Mouse (Mus musculus): Measurements from ENCODE around the gene Oxct2a. TPM values are rescaled to one million over a fixed set of nuclear protein-coding genes. Genes with fewer than 3 reads are reported as not detected.

Gene Oxct2a
- total RNA-seq (2012; rRNA removed) (not detected in 2 replicates), polyA plus RNA-seq (2012; ENCODE audit: insufficient read depth in 1 of 2, insufficient read length in 2 of 2, low read depth in 1 of 2, low replicate concordance in 2 of 2, missing spikeins in 1 of 2) (under 1 TPM in 1 of 2 experiments, not detected in 1; 0.04 TPM)

DNA sequence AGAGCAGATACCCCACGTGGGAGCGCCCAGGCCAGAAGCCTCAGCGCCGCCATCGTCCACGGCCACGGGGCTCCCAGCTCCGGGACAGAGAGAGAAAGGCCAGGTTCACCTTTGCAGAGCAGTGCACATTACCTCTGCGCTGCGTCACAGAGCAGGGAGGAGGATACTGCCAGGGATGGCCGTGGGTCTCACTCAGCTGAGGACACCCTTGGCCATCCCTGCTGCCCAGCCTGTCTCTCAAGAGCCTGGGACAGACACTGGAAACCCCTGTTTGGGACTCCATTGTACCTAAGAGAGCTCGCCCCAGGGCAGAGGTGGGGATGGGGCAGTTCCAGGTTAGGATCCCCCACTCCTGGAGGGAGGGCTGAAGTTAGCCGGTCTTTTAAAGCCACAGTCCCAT lies at the start of gene Oxct2a:
Gene Oxct2a (minus strand): TSS at position 101 of the 400 bp plus-strand sequence.
- H3K36me3 ChIP-seq (ENCODE audit: control insufficient read depth in 1 of 2, insufficient read depth in 2 of 2, low read length in 2 of 2): no peaks in the 10 kb centered on the region
- no peaks in the 10 kb centered on the region for H3K27me3 ChIP-seq (ENCODE audit: control insufficient read depth in 1 of 2, insufficient read depth in 2 of 2, low read length in 2 of 2)
- H3K9me3 ChIP-seq (replicated peaks; ENCODE audit: insufficient read depth, low read length): no peaks in the 10 kb centered on the region
- H3K9ac ChIP-seq (ENCODE audit: control insufficient read depth, low read depth, low read length, poor library complexity, severe bottlenecking): no peak within 1 kb of the TSS
- no peaks in the 10 kb centered on the region for H3K4me1 ChIP-seq (ENCODE audit: control insufficient read depth in 1 of 2, insufficient read depth in 2 of 2, low read length in 2 of 2)
- DNase-seq (ENCODE audit: low read depth, low spot score): no peak
- no peaks in the 10 kb centered on the region for H3K79me2 ChIP-seq (ENCODE audit: control insufficient read depth, insufficient read depth, low read length, poor library complexity)
- TF ChIP-seq POLR2A (IDR thresholded peaks at IDR 0.05; ENCODE audit: control insufficient read depth in 1 of 2, insufficient read depth in 1 of 2, low read depth in 1 of 2, low read length in 2 of 2, poor library complexity in 1 of 2): no peak
- TF ChIP-seq CHD1 (IDR thresholded peaks at IDR 0.05; ENCODE audit: low read depth, low read length): no peak
- TF ChIP-seq ZKSCAN1 (IDR thresholded peaks at IDR 0.05; ENCODE audit: low read depth, low read length): no peak
- no peak for TF ChIP-seq JUND (IDR thresholded peaks at IDR 0.05; ENCODE audit: low read depth, low read length)
- TF ChIP-seq EP300 (IDR thresholded peaks at IDR 0.05; ENCODE audit: low read depth in 1 of 2, low read length in 2 of 2): no peak
- no peak for TF ChIP-seq ETS1 (IDR thresholded peaks at IDR 0.05; ENCODE audit: low read depth, low read length)
- no peak for TF ChIP-seq GATA1 (IDR thresholded peaks at IDR 0.05; ENCODE audit: low read depth, low read length)
- H3K27ac ChIP-seq (ENCODE audit: control insufficient read depth, low read depth, low read length): no peak within 1 kb of the TSS
- H3K4me3 ChIP-seq (ENCODE audit: control insufficient read depth in 1 of 2, insufficient read depth in 1 of 2, low read depth in 2 of 2, low read length in 2 of 2): no peak within 1 kb of the TSS

DNA sequence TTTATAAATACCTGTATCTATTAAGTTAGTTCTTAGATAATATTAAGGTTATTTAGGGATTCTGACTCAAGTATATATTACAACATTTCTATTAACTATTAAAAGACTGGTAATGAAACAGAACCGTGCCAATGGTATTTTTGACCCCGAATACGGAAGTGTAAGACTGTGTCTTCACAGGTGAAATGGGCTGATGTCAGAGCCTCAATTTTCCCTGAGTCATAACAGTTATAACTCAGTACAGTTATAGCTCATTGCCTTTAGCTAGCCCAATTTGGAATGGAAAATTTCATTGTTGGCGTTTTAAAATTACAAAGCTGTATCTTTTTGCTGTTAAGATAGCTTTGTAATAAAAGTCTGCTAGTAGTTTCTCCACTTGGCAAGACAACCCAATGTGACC lies 40.1 kb upstream of the Oxct2a start:
- Histone ChIP-seq H3K36me3 (ENCODE audit: control insufficient read depth in 1 of 2, insufficient read depth in 2 of 2, low read length in 2 of 2) (peaks cover 0 to 12% of the 10 kb centered on the region in 2 experiments; a peak in 2 of 4 replicates), H3K9ac (ENCODE audit: control insufficient read depth, low read depth, low read length, poor library complexity, severe bottlenecking) (no peak overlapping the region), H3K27me3 (ENCODE audit: control insufficient read depth in 1 of 2, insufficient read depth in 2 of 2, low read length in 2 of 2) (no peaks in the 10 kb centered on the region), H3K4me1 (ENCODE audit: control insufficient read depth in 1 of 2, insufficient read depth in 2 of 2, low read length in 2 of 2) (no peaks in the 10 kb centered on the region), H3K79me2 (ENCODE audit: control insufficient read depth, insufficient read depth, low read length, poor library complexity) (no peaks in the 10 kb centered on the region), H3K27ac (ENCODE audit: control insufficient read depth, low read depth, low read length) (no peak overlapping the region), H3K4me3 (ENCODE audit: control insufficient read depth in 1 of 2, insufficient read depth in 1 of 2, low read depth in 2 of 2, low read length in 2 of 2) (no peak overlapping the region), H3K9me3 (replicated peaks; ENCODE audit: insufficient read depth, low read length) (no peaks in the 10 kb centered on the region)
- DNase-seq (ENCODE audit: low read depth, low spot score): no peak
- TF ChIP-seq HCFC1 (IDR thresholded peaks at IDR 0.05; ENCODE audit: low read depth, low read length) (no peak), CHD2 (IDR thresholded peaks at IDR 0.05; ENCODE audit: low read length) (no peak)

DNA sequence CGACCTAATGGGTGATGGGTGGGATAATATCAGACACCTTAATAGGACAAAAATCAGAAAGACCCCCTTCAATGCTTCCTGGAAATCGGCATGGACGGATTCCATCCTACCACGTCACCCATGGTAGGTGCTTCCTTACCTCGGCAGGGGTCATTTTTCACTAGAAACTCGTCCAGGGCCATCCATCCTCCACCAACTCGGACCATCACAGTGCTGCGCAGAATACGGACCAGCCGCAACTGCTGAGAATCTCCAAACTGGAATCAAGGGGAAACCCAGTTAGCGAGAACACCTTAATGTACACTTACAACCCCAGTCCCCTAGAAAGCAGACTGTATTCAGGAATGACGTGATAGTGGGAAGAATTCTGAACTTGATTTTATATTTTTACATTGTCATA lies 37.3 kb upstream of the Oxct2a start:
- no peak overlapping the region for H3K27ac ChIP-seq (ENCODE audit: control insufficient read depth, low read depth, low read length)
- no peaks in the 10 kb centered on the region for H3K4me1 ChIP-seq (ENCODE audit: control insufficient read depth in 1 of 2, insufficient read depth in 2 of 2, low read length in 2 of 2)
- no peaks in the 10 kb centered on the region for H3K79me2 ChIP-seq (ENCODE audit: control insufficient read depth, insufficient read depth, low read length, poor library complexity)
- no peak overlapping the region for H3K9ac ChIP-seq (ENCODE audit: control insufficient read depth, low read depth, low read length, poor library complexity, severe bottlenecking)
- DNase-seq (ENCODE audit: low read depth, low spot score): no peak
- no peak overlapping the region for H3K4me3 ChIP-seq (ENCODE audit: control insufficient read depth in 1 of 2, insufficient read depth in 1 of 2, low read depth in 2 of 2, low read length in 2 of 2)
- TF ChIP-seq ZNF384 (IDR thresholded peaks at IDR 0.05; ENCODE audit: low read depth, low read length): no peak
- TF ChIP-seq CHD2 (IDR thresholded peaks at IDR 0.05; ENCODE audit: low read length): no peak
- no peak for TF ChIP-seq ETS1 (IDR thresholded peaks at IDR 0.05; ENCODE audit: low read depth, low read length)
- TF ChIP-seq GATA1 (IDR thresholded peaks at IDR 0.05; ENCODE audit: low read depth, low read length): no peak
- TF ChIP-seq POLR2AphosphoS5 (IDR thresholded peaks at IDR 0.05; ENCODE audit: borderline replicate concordance, low read depth, low read length): no peak
- TF ChIP-seq ELF1 (IDR thresholded peaks at IDR 0.05; ENCODE audit: low read depth, low read length): no peak
- no peak for TF ChIP-seq NELFE (IDR thresholded peaks at IDR 0.05; ENCODE audit: low read depth, low read length)
- TF ChIP-seq EP300 (IDR thresholded peaks at IDR 0.05; ENCODE audit: low read depth in 1 of 2, low read length in 2 of 2): no peak
- TF ChIP-seq NRF1 (IDR thresholded peaks at IDR 0.05; ENCODE audit: insufficient read depth, low read depth, low read length, poor library complexity, severe bottlenecking): no peak
- TF ChIP-seq SIN3A (IDR thresholded peaks at IDR 0.05; ENCODE audit: low read length): no peak
- no peak for TF ChIP-seq TAL1 (IDR thresholded peaks at IDR 0.05; ENCODE audit: low read length)
- no peak for TF ChIP-seq ZC3H11A (IDR thresholded peaks at IDR 0.05; ENCODE audit: low read depth, low read length)
- TF ChIP-seq TBP (IDR thresholded peaks at IDR 0.05; ENCODE audit: low read depth, low read length): no peak
- TF ChIP-seq MAFK (IDR thresholded peaks at IDR 0.05; ENCODE audit: borderline replicate concordance, low read depth, low read length): no peak
- no peak for TF ChIP-seq MXI1 (IDR thresholded peaks at IDR 0.05; ENCODE audit: low read depth, low read length)
- TF ChIP-seq USF1 (IDR thresholded peaks at IDR 0.05; ENCODE audit: low read depth, low read length): no peak
- no peak for TF ChIP-seq POLR2A (IDR thresholded peaks at IDR 0.05; ENCODE audit: control insufficient read depth in 1 of 2, insufficient read depth in 1 of 2, low read depth in 1 of 2, low read length in 2 of 2, poor library complexity in 1 of 2)
- no peak for TF ChIP-seq UBTF (IDR thresholded peaks at IDR 0.05; ENCODE audit: borderline replicate concordance, insufficient read depth, low read depth, low read length)
- peaks cover 0 to 5% of the 10 kb centered on the region in 2 experiments; a peak in 2 of 4 replicates for H3K36me3 ChIP-seq (ENCODE audit: control insufficient read depth in 1 of 2, insufficient read depth in 2 of 2, low read length in 2 of 2)
- no peaks in the 10 kb centered on the region for H3K9me3 ChIP-seq (replicated peaks; ENCODE audit: insufficient read depth, low read length)
- no peaks in the 10 kb centered on the region for H3K27me3 ChIP-seq (ENCODE audit: control insufficient read depth in 1 of 2, insufficient read depth in 2 of 2, low read length in 2 of 2)
